Mouse (Mus musculus): ENCODE data around the gene Platr17.
A peak's percentile ranks its signal among the peaks of the same experiment; 100 is the strongest.
"Not testable (repeated sequence)": the region's sequence is repeated elsewhere in the genome, so short reads cannot be mapped to it uniquely, and the experiment has no call there.

The Platr17 gene

GRCm38 (mm10) chr17:33940206-33940805 lies 35.4 kb downstream of the Platr17 start, which contains the start of the genes Pfdn6 and Wdr46:
Gene Pfdn6, minus strand, starts transcription at chr17:33940343.
Gene Wdr46, plus strand, starts transcription at chr17:33940660.
- DNase-seq (ENCODE audit: low spot score in 2 of 2), result peak; percentile 89 to 93

GRCm38 (mm10) chr17:33940981-33941380 lies 36.0 kb downstream of the Platr17 start:
- peak in 1 of 2 experiments; percentile 58 for DNase-seq (ENCODE audit: low spot score in 2 of 2)

GRCm38 (mm10) chr17:33941381-33941780 lies 36.4 kb downstream of the Platr17 start:
- no peak for DNase-seq (ENCODE audit: low spot score in 2 of 2)

GRCm38 (mm10) chr17:33943454-33943853 lies 38.5 kb downstream of the Platr17 start:
- DNase-seq (ENCODE audit: low spot score in 2 of 2), result no peak

- DNase-seq (ENCODE audit: low spot score in 2 of 2), result no peak
Observed at GRCm38 (mm10) chr17:33947430-33948089, 42.6 kb downstream of the Platr17 start.

- no peak for DNase-seq (ENCODE audit: low spot score in 2 of 2)
Observed at GRCm38 (mm10) chr17:33948090-33948904, 43.4 kb downstream of the Platr17 start.

- DNase-seq (ENCODE audit: low spot score in 2 of 2), result no peak
Observed at GRCm38 (mm10) chr17:33948905-33949537, 44.1 kb downstream of the Platr17 start.

- no peak for DNase-seq (ENCODE audit: low spot score in 2 of 2)
Observed at GRCm38 (mm10) chr17:33950131-33950625, 45.2 kb downstream of the Platr17 start.

GRCm38 (mm10) chr17:33951021-33951946 lies 46.3 kb downstream of the Platr17 start, which contains the start of gene B3galt4:
Gene B3galt4, minus strand, starts transcription at chr17:33951488.
- peak; percentile 61 to 85 for DNase-seq (ENCODE audit: low spot score in 2 of 2)

- DNase-seq (ENCODE audit: low spot score in 2 of 2), result not testable (repeated sequence)
Observed at GRCm38 (mm10) chr17:33952015-33952414, 47.1 kb downstream of the Platr17 start.

GRCm38 (mm10) chr17:33952879-33953278 lies 47.9 kb downstream of the Platr17 start:
- no peak for DNase-seq (ENCODE audit: low spot score in 2 of 2)

GRCm38 (mm10) chr17:33953310-33953709 lies 48.4 kb downstream of the Platr17 start:
- DNase-seq (ENCODE audit: low spot score in 2 of 2), result no peak

GRCm38 (mm10) chr17:33953961-33954565 lies 49.1 kb downstream of the Platr17 start:
- no peak for DNase-seq (ENCODE audit: low spot score in 2 of 2)

GRCm38 (mm10) chr17:33954646-33955554 lies 50.0 kb downstream of the Platr17 start:
- DNase-seq (ENCODE audit: low spot score in 2 of 2), result peak in 1 of 2 experiments; percentile 61

GRCm38 (mm10) chr17:33955555-33956214 lies 50.8 kb downstream of the Platr17 start, which contains the start of the genes Vps52 and Rps18:
Gene Vps52, plus strand, starts transcription at chr17:33955812.
Gene Rps18, minus strand, starts transcription at chr17:33956001.
- peak; percentile 95 to 96 for DNase-seq (ENCODE audit: low spot score in 2 of 2)

Measured in spleen, postnatal 10 days (tissue).